Mouse (Mus musculus) forebrain, embryonic 12.5 days (tissue): Measurements from ENCODE around the gene Cgnl1. TPM values are rescaled to one million over a fixed set of nuclear protein-coding genes. Genes with fewer than 3 reads are reported as not detected.

Source experiments
- ATAC-seq: fragments of 200-750 bp; cut with Nextera tagmentation; 2 replicates; pipeline ENCODE4 v1.8.0; 2017; ENCODE audit warnings: moderate TSS enrichment; ENCODE audit not compliant: low FRiP score
- H3K27ac ChIP-seq: fragments of 300-500 bp; sonication (generic); 2 replicates; pipeline ENCODE4 v1.5.1; 2016; ENCODE audit warnings: mild to moderate bottlenecking
- H3K27me3 ChIP-seq: fragments of 300-500 bp; sonication (generic); 2 replicates; pipeline ENCODE4 v1.6.1; 2016; ENCODE audit warnings: mild to moderate bottlenecking
- H3K36me3 ChIP-seq: fragments of 300-500 bp; sonication (generic); replicated peaks from 2 replicates; pipeline ENCODE4 v1.6.1; 2016; ENCODE audit warnings: mild to moderate bottlenecking
- H3K4me1 ChIP-seq: fragments of 300-500 bp; sonication (generic); 2 replicates; pipeline ENCODE4 v1.6.1; 2016
- H3K4me2 ChIP-seq: fragments of 300-500 bp; sonication (generic); 2 replicates; pipeline ENCODE4 v1.6.1; 2016; ENCODE audit warnings: mild to moderate bottlenecking, moderate library complexity
- H3K4me3 ChIP-seq: fragments of 300-500 bp; sonication (generic); replicated peaks from 2 replicates; pipeline ENCODE4 v1.5.1; 2016; ENCODE audit warnings: mild to moderate bottlenecking
- H3K9ac ChIP-seq: fragments of 300-500 bp; sonication (generic); 2 replicates; pipeline ENCODE4 v1.6.1; 2016; ENCODE audit warnings: mild to moderate bottlenecking
- H3K9me3 ChIP-seq: fragments of 300-500 bp; sonication (generic); 2 replicates; pipeline ENCODE4 v1.6.1; 2016
- WGBS: fragments of 180-500 bp; shearing (Covaris S2); methylation state at CpG from one replicate; pipeline ENCODE4 v1.1.7; 2016; 5-methylcytosine and 5-hydroxymethylcytosine counted together
- polyA plus RNA-seq: library from polyadenylated mRNA; unstranded; fragments of >200 nt; fragmentation: Nextera tagmentation; extraction: Ambion mirVana; gene quantifications from 2 replicates; pipeline ENCODE4 v1.2.1, GENCODE M21; 2016

Cgnl1 gene
- polyA plus RNA-seq, 1 experiment from 2014 or later, result 5.2 TPM

- Histone ChIP-seq H3K4me2 (no peak overlapping the region), H3K9me3 (no peaks in the 10 kb centered on the region), H3K4me3 (no peak overlapping the region), H3K27ac (no peak overlapping the region), H3K27me3 (no peaks in the 10 kb centered on the region), H3K4me1 (0 out of 2 replicates have a peak, but pooled peaks cover 4% of the 10 kb centered on the region), H3K9ac (no peak overlapping the region), H3K36me3 (no peaks in the 10 kb centered on the region)
- ATAC-seq, result no peak
- WGBS, result 86% methylated on average over 11 of the region's 11 CpGs
These were observed 92.1 kb downstream of the Cgnl1 start for GRCm38 (mm10) chr9:71679103-71679815.

DNA sequence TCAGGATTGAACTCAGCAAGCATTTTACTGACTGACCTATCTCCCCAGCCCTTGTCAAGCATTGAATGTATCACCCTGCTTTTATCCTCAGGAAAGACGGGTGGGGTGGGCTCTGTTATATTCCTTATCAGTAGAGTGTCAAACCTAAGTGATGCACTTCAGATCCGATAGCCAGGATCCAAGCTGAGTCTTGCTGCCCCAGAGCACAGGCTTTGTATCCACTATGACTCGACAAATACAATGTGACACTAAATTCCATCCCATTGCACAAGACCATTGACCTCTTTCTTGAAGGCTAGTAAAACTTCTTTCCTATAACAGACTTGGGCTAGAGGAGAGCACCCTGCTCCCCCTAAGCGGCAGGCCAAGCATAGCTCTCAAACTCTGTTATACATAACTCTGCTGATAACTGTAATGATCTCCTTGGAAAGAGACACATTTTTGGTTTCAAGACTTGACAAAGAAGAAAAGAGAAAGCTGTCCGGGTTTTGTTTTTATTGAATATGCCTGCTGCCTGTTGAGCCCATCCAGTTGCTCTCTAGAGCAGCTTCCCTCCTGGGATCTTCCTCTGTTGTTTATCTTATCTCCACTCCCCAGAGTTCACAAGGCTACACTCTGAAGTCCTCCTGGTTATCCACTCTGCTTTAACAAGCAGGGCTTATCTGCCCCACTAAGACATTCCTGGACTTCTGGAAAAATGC is 94.3 kb downstream of the Cgnl1 start:
- H3K9me3 ChIP-seq, result no peaks in the 10 kb centered on the region
- H3K4me3 ChIP-seq, result no peak overlapping the region
- no peak overlapping the region for H3K9ac ChIP-seq
- H3K4me1 ChIP-seq, result 0 out of 2 replicates have a peak, but pooled peaks cover 4% of the 10 kb centered on the region
- ATAC-seq, result no peak
- no peaks in the 10 kb centered on the region for H3K36me3 ChIP-seq
- no peak overlapping the region for H3K27ac ChIP-seq
- no peak overlapping the region for H3K4me2 ChIP-seq
- 89% methylated on average over 5 of the region's 5 CpGs for WGBS
- H3K27me3 ChIP-seq, result no peaks in the 10 kb centered on the region

DNA sequence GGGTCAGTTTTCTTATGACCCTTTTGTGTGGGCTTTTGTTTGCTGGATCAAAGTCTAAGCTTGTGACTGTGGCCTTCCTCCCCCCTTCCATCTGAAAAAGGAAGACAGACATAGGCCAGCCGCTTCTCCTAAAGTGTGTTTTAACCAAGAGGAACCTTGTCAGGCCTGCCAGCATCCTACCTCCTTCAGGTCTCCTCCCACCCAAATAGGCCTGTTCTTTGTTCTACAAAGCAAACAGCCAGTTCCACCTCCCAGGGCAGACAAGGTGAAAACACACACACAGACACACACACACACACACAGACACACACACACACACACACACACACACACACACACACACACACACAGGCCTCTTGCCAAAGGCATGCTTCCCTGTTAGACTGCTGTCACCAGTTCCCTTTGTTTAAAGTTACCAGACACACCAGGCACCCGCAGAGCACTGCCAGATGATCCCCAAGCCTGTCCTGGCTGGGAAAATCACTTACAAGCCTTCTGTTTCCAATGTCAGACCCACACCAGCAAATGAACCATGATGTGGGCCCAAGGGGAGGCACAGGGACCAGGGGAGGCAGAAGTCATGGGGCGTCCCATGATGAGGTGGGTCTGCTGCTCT is 95.5 kb downstream of the Cgnl1 start:
- no peak overlapping the region for H3K4me3 ChIP-seq
- 60% methylated on average over 3 of the region's 3 CpGs for WGBS

GRCm38 (mm10) chr9:71675216-71675615 is 96.2 kb downstream of the Cgnl1 start:
- 87% methylated on average over 2 of the region's 2 CpGs for WGBS
- H3K4me2 ChIP-seq, result no peak overlapping the region

More for the DNA sequence above, 95.5 kb downstream of the Cgnl1 start:
- ATAC-seq, result no peak
- Histone ChIP-seq H3K9me3 (no peaks in the 10 kb centered on the region), H3K4me2 (no peak overlapping the region), H3K36me3 (no peaks in the 10 kb centered on the region), H3K27me3 (no peaks in the 10 kb centered on the region), H3K27ac (no peak overlapping the region), H3K9ac (no peak overlapping the region), H3K4me1 (0 out of 2 replicates have a peak, but pooled peaks cover 4% of the 10 kb centered on the region)

DNA sequence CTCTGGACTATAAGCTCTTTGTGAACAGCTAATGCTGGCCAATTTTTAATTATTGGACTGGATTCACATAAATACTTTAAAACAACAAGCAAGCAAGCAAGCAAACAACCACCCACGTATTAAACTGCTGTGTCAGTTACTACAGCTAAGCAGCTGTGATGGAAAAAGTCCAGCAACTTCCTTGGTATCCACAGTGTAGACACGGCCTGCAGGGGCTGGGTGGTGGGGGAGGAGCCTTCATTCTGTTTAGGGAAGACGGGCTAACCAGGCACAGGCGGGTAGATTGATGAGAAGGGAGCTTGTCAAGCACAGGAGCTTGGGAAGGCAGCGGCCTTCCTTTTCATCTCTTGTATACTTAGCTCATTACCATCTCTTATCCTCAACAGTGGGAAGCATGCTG is 96.9 kb downstream of the Cgnl1 start:
- H3K4me1 ChIP-seq, result 0 out of 2 replicates have a peak, but pooled peaks cover 4% of the 10 kb centered on the region
- H3K9ac ChIP-seq, result no peak overlapping the region
- H3K36me3 ChIP-seq, result no peaks in the 10 kb centered on the region
- no peak overlapping the region for H3K27ac ChIP-seq
- ATAC-seq, result no peak
- 72% methylated on average over 5 of the region's 5 CpGs for WGBS
- no peak overlapping the region for H3K4me3 ChIP-seq
- H3K4me2 ChIP-seq, result no peak overlapping the region
- no peaks in the 10 kb centered on the region for H3K27me3 ChIP-seq
- no peaks in the 10 kb centered on the region for H3K9me3 ChIP-seq

More at GRCm38 (mm10) chr9:71675216-71675615, 96.2 kb downstream of the Cgnl1 start:
- no peaks in the 10 kb centered on the region for H3K27me3 ChIP-seq
- no peak overlapping the region for H3K27ac ChIP-seq
- H3K9ac ChIP-seq, result no peak overlapping the region
- no peak overlapping the region for H3K4me3 ChIP-seq
- ATAC-seq, result no peak
- H3K36me3 ChIP-seq, result no peaks in the 10 kb centered on the region
- H3K4me1 ChIP-seq, result 0 out of 2 replicates have a peak, but pooled peaks cover 4% of the 10 kb centered on the region
- H3K9me3 ChIP-seq, result no peaks in the 10 kb centered on the region

DNA sequence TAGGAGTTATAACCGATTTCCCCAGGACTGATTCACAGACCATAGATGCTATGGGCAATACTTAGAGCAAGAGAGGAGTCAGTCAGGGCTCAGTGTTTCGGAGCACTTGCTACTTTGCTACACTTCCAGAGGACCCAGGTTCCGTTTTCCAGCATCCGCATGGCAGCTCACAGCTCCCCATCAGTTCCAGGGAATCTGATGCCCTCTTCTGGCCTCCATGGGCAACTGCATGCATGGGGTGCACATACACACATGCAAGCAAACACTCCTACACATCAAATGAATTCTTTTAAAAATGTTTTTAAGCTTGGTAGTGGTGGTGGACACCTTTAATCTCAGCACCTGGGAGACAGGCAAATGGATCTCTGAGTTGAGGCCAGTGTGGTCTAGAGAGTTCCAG is 98.9 kb downstream of the Cgnl1 start:
- 98% methylated on average over 4 of the region's 4 CpGs for WGBS
- Histone ChIP-seq H3K9ac (no peak overlapping the region), H3K27ac (no peak overlapping the region), H3K4me2 (no peak overlapping the region), H3K36me3 (no peaks in the 10 kb centered on the region), H3K9me3 (no peaks in the 10 kb centered on the region), H3K27me3 (no peaks in the 10 kb centered on the region), H3K4me1 (0 out of 2 replicates have a peak, but pooled peaks cover 4% of the 10 kb centered on the region), H3K4me3 (no peak overlapping the region)
- ATAC-seq, result no peak

DNA sequence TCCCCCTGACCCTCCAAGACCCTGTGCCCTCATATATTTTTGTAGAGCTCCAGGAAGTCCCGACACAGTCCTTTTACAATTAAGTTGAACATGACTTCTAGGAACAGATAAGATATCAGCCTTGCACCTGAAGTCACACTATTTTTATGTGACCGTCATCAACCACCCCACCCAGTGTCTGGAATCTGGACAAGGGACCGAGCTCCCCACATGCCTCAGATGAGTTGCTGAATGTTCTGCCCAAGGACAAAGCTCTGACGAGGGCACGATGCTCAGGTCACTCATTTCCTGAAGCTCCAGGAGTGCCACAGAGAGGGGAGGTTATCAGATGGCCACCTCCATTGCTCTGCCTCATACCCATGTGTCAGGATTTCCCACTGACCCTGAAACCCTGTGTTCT is 100.7 kb downstream of the Cgnl1 start:
- no peak overlapping the region for H3K27ac ChIP-seq
- no peak for ATAC-seq
- H3K36me3 ChIP-seq, result no peaks in the 10 kb centered on the region
- H3K27me3 ChIP-seq, result no peaks in the 10 kb centered on the region
- no peak overlapping the region for H3K4me2 ChIP-seq
- H3K9me3 ChIP-seq, result no peaks in the 10 kb centered on the region
- H3K4me3 ChIP-seq, result no peak overlapping the region
- no peak overlapping the region for H3K9ac ChIP-seq
- 79% methylated on average over 5 of the region's 5 CpGs for WGBS
- no peaks in the 10 kb centered on the region for H3K4me1 ChIP-seq

DNA sequence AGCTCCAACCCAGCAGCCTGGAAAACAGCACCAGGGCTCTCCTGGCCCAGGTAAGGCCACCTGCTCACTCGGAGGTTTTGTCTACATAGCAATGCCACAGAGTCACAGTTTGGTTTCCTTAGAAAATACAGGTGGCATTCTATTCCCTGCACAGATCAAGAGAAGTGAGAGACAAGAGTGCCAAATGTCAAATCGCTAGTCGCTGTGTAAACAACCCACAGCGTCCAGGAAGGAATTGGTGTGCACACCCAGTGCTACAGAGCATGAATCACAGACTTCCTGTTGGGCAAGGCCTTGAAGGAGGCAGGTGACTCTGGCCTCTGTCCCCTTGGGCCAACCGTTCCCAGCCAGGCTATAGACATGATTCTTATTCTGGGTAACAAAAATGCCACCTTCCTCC is 103.8 kb downstream of the Cgnl1 start:
- H3K27me3 ChIP-seq, result no peaks in the 10 kb centered on the region
- ATAC-seq, result no peak
- no peak overlapping the region for H3K9ac ChIP-seq
- H3K4me3 ChIP-seq, result no peak overlapping the region
- 78% methylated on average over 5 of the region's 5 CpGs for WGBS
- 0 out of 2 replicates have a peak, but pooled peaks cover 7% of the 10 kb centered on the region for H3K4me1 ChIP-seq
- no peaks in the 10 kb centered on the region for H3K9me3 ChIP-seq
- no peaks in the 10 kb centered on the region for H3K36me3 ChIP-seq
- no peak overlapping the region for H3K27ac ChIP-seq
- H3K4me2 ChIP-seq, result no peak overlapping the region

DNA sequence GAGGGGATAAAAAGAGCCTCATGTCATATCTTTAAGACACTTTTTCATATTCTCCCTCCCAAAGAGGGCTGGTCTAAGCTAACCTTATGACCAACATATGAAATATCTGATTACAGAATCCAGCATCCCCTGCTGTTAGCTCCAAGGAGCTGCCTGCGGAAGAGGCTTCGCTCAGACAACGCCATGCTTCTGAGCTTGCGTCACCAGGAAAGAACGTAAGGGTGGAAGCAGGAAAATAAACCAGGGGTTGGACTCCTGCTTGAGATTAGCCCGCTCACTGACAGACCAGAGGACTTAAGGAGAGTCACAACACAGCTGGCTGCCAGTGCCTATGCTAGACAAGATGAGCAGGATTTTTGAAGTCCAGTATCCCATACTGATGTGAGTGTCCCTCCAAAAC is 105.0 kb downstream of the Cgnl1 start:
- H3K4me3 ChIP-seq, result no peak overlapping the region
- no peaks in the 10 kb centered on the region for H3K36me3 ChIP-seq
- 0 out of 2 replicates have a peak, but pooled peaks cover 7% of the 10 kb centered on the region for H3K4me1 ChIP-seq
- no peak overlapping the region for H3K27ac ChIP-seq
- H3K4me2 ChIP-seq, result no peak overlapping the region
- H3K9ac ChIP-seq, result no peak overlapping the region
- H3K27me3 ChIP-seq, result no peaks in the 10 kb centered on the region
- no peaks in the 10 kb centered on the region for H3K9me3 ChIP-seq
- ATAC-seq, result no peak
- WGBS, result 77% methylated on average over 6 of the region's 6 CpGs

DNA sequence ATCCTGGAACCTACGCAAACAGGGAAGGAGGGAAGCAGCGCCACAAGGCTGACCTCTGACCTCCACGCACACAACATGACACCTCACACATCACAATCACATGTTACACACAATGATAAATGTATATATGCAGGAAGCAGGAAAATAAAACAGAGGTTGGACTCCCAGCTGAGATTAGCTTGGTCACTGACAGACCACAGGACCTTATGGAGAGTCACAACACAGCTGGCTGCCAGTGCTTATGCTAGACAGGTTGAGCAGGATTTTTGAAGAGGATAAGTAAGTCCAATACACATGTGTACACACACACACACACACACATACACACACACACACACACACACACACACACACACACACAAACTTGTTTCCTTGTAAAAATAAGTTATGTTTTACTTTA is 105.9 kb downstream of the Cgnl1 start:
- Histone ChIP-seq H3K27me3 (no peaks in the 10 kb centered on the region), H3K4me3 (no peak overlapping the region), H3K4me2 (no peak overlapping the region), H3K9ac (no peak overlapping the region), H3K4me1 (0 out of 2 replicates have a peak, but pooled peaks cover 7% of the 10 kb centered on the region), H3K27ac (no peak overlapping the region), H3K9me3 (no peaks in the 10 kb centered on the region), H3K36me3 (no peaks in the 10 kb centered on the region)
- no peak for ATAC-seq
- 99% methylated on average over 3 of the region's 3 CpGs for WGBS

DNA sequence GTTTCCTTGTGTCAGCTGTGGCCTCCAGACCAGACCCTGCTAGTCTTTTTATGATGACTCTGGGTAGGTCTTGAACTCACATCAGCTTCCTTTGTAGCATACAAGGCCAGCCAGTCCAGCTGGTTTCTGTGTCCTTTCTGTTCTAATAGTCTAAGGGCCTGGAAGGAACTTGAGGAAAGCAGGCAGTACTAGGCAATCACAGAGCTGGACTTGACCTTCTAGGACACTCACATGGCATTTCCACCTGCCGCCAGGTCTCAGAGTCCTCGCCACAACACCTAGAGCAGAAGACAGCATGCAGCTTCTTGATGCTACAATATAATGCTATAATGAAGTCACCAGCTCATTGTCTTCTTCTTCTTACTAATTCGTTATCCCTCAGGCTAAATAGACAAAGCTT is 106.5 kb downstream of the Cgnl1 start:
- H3K36me3 ChIP-seq, result no peaks in the 10 kb centered on the region
- no peak for ATAC-seq

DNA sequence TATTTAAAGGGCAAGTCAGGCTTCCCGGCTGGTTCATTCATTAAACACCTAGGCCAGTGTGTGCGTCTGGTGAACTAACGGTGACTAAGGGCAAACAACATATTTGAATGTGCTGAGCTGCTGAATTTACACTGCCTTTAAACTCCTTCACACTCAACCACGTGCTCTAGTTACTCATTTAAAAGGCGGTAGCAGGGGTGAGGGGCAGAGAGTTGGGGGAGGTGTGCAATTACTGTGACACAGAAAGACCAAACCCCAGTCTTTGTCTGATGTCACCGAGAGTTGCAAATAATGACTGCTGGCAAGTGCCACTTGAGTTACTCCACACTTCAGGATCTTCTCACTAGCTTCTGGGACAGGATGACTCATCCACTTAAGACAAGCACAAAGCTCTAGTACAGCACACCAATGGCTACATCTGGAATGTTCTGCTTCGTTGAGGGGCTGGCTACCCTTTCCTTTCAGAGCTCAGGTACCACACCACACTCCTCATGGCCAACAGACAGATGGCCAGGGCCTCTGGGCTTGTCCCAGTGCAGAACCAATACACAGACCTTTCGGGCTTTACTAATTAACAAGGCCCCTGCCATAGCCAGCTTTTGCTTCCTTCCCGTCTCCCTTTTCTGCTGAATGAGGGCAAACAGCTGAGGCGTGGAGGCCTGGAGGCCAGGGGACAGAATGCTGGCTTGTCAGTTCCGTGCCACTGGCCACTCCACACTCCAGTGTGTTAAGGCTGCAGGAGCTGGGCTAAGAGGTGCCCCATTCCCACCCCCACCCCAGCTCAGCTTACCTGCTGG is 107.8 kb downstream of the Cgnl1 start:
- WGBS, result 64% methylated on average over 11 of the region's 11 CpGs
- no peak for ATAC-seq
- H3K27ac ChIP-seq, result no peak overlapping the region
- H3K36me3 ChIP-seq, result no peaks in the 10 kb centered on the region
- no peaks in the 10 kb centered on the region for H3K27me3 ChIP-seq
- H3K9me3 ChIP-seq, result no peaks in the 10 kb centered on the region
- H3K4me1 ChIP-seq, result peaks cover 13% of the 10 kb centered on the region; the same call in 1 of the 2 replicates
- no peak overlapping the region for H3K4me3 ChIP-seq
- no peak overlapping the region for H3K9ac ChIP-seq
- no peak overlapping the region for H3K4me2 ChIP-seq

More for the DNA sequence above, 106.5 kb downstream of the Cgnl1 start:
- Histone ChIP-seq H3K9ac (no peak overlapping the region), H3K9me3 (no peaks in the 10 kb centered on the region), H3K4me3 (no peak overlapping the region), H3K27ac (no peak overlapping the region), H3K27me3 (no peaks in the 10 kb centered on the region), H3K4me2 (no peak overlapping the region), H3K4me1 (0 out of 2 replicates have a peak, but pooled peaks cover 7% of the 10 kb centered on the region)
- WGBS, result 85% methylated on average over 3 of the region's 3 CpGs
